Mouse (Mus musculus): ENCODE measurements around the gene Il21r.

Il21r gene

GRCm38 (mm10) chr7:125575738-125576540 lies 27.3 kb upstream of the Il21r start:
- no peak for DNase-seq (ENCODE audit: low read depth, low spot score)

GRCm38 (mm10) chr7:125576982-125577381 lies 26.2 kb upstream of the Il21r start:
- DNase-seq (ENCODE audit: low read depth, low spot score) = no peak

- DNase-seq (ENCODE audit: low read depth, low spot score) = no peak
These were observed 25.6 kb upstream of the Il21r start for GRCm38 (mm10) chr7:125577486-125578088.

- DNase-seq (ENCODE audit: low read depth, low spot score) = no peak
These were observed 25.1 kb upstream of the Il21r start for GRCm38 (mm10) chr7:125578106-125578505.

GRCm38 (mm10) chr7:125579545-125580219 lies 23.5 kb upstream of the Il21r start:
- no peak for DNase-seq (ENCODE audit: low read depth, low spot score)

GRCm38 (mm10) chr7:125580220-125580549 lies 23.0 kb upstream of the Il21r start:
- DNase-seq (ENCODE audit: low read depth, low spot score) = no peak

GRCm38 (mm10) chr7:125580625-125581316 lies 22.5 kb upstream of the Il21r start:
- DNase-seq (ENCODE audit: low read depth, low spot score) = no peak

GRCm38 (mm10) chr7:125581317-125581672 lies 21.9 kb upstream of the Il21r start:
- DNase-seq (ENCODE audit: low read depth, low spot score) = peak; percentile 82

- peak; percentile 63 for DNase-seq (ENCODE audit: low read depth, low spot score)
These were observed 19.8 kb upstream of the Il21r start for GRCm38 (mm10) chr7:125583325-125584004.

- no peak for DNase-seq (ENCODE audit: low read depth, low spot score)
These were observed 19.2 kb upstream of the Il21r start for GRCm38 (mm10) chr7:125584005-125584369.

GRCm38 (mm10) chr7:125586355-125586754 lies 16.9 kb upstream of the Il21r start:
- DNase-seq (ENCODE audit: low read depth, low spot score) = no peak

GRCm38 (mm10) chr7:125588721-125589120 lies 14.5 kb upstream of the Il21r start:
- DNase-seq (ENCODE audit: low read depth, low spot score) = no peak

- no peak for DNase-seq (ENCODE audit: low read depth, low spot score)
These were observed 13.3 kb upstream of the Il21r start for GRCm38 (mm10) chr7:125589896-125590295.

GRCm38 (mm10) chr7:125593831-125594230 lies 9.4 kb upstream of the Il21r start:
- DNase-seq (ENCODE audit: low read depth, low spot score) = no peak

GRCm38 (mm10) chr7:125596406-125596805 lies 6.8 kb upstream of the Il21r start:
- DNase-seq (ENCODE audit: low read depth, low spot score) = peak; percentile 41

- DNase-seq (ENCODE audit: low read depth, low spot score) = no peak
These were observed 6.1 kb upstream of the Il21r start for GRCm38 (mm10) chr7:125597083-125597482.

- peak; percentile 85 for DNase-seq (ENCODE audit: low read depth, low spot score)
These were observed 5.5 kb upstream of the Il21r start for GRCm38 (mm10) chr7:125597516-125598347.

- peak; percentile 84 for DNase-seq (ENCODE audit: low read depth, low spot score)
These were observed 3.8 kb upstream of the Il21r start for GRCm38 (mm10) chr7:125599373-125599973.

- peak; percentile 46 for DNase-seq (ENCODE audit: low read depth, low spot score)
These were observed 3.1 kb upstream of the Il21r start for GRCm38 (mm10) chr7:125600136-125600535.

GRCm38 (mm10) chr7:125600612-125601279 lies 2.5 kb upstream of the Il21r start:
- DNase-seq (ENCODE audit: low read depth, low spot score) = peak; percentile 46
